Mouse (Mus musculus): ENCODE results near the gene Gm28042. TPM values are rescaled to one million over a fixed set of nuclear protein-coding genes. Genes with fewer than 3 reads are reported as not detected.

Gene Gm28042
- polyA plus RNA-seq, 1 experiment from 2014 or later, result 1.3 TPM

GRCm38 (mm10) chr2:120060190-120060589 is 32.9 kb downstream of the Gm28042 start:
- H3K4me1 ChIP-seq (replicated peaks; ENCODE audit: control insufficient read depth, insufficient read depth, low read length), result no peaks in the 10 kb centered on the region
- WGBS, result 50% methylated on average over 6 of the region's 6 CpGs
- no peak overlapping the region for H3K4me3 ChIP-seq (ENCODE audit: low read depth, low read length)
- H3K27ac ChIP-seq (ENCODE audit: low read depth, low read length), result no peak overlapping the region
- ATAC-seq, result no peak
- no peak overlapping the region for H3K9ac ChIP-seq (ENCODE audit: low read depth, low read length)
- no peak for TF ChIP-seq CTCF (IDR thresholded peaks at IDR 0.05; ENCODE audit: low read depth)
- H3K27me3 ChIP-seq (replicated peaks; ENCODE audit: control insufficient read depth, insufficient read depth, low read length), result no peaks in the 10 kb centered on the region
- H3K4me2 ChIP-seq (replicated peaks; ENCODE audit: low read depth), result no peak overlapping the region
- H3K36me3 ChIP-seq (ENCODE audit: control insufficient read depth, insufficient read depth), result no peaks in the 10 kb centered on the region
- H3K9me3 ChIP-seq (ENCODE audit: control insufficient read depth), result no peaks in the 10 kb centered on the region

DNA sequence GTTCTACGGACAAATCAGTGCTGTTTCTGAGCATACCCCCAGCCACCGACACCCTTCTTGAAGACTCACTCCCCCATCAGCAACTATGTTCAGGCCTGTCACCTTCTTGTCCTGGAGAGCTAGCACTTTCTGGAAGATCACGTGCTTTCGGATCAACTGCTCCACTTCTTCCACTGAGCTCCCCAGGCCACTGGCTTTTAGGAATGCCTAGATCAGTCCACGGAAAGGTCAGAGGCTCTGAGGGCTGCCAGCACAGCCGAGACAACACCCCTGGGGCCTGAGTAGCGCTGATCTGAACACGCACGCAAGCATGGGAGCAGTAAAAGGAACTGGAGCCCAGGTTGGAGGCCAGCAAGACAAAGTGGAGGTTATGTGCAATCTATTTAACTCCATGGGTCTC is 33.4 kb downstream of the Gm28042 start:
- Histone ChIP-seq H3K4me1 (replicated peaks; ENCODE audit: control insufficient read depth, insufficient read depth, low read length) (no peaks in the 10 kb centered on the region), H3K4me3 (ENCODE audit: low read depth, low read length) (no peak overlapping the region), H3K27me3 (replicated peaks; ENCODE audit: control insufficient read depth, insufficient read depth, low read length) (no peaks in the 10 kb centered on the region), H3K9me3 (ENCODE audit: control insufficient read depth) (no peaks in the 10 kb centered on the region), H3K4me2 (replicated peaks; ENCODE audit: low read depth) (no peak overlapping the region), H3K9ac (ENCODE audit: low read depth, low read length) (no peak overlapping the region), H3K27ac (ENCODE audit: low read depth, low read length) (no peak overlapping the region), H3K36me3 (ENCODE audit: control insufficient read depth, insufficient read depth) (no peaks in the 10 kb centered on the region)
- no peak for ATAC-seq
- WGBS, result 80% methylated on average over 9 of the region's 9 CpGs
- TF ChIP-seq CTCF (IDR thresholded peaks at IDR 0.05; ENCODE audit: low read depth), result no peak

DNA sequence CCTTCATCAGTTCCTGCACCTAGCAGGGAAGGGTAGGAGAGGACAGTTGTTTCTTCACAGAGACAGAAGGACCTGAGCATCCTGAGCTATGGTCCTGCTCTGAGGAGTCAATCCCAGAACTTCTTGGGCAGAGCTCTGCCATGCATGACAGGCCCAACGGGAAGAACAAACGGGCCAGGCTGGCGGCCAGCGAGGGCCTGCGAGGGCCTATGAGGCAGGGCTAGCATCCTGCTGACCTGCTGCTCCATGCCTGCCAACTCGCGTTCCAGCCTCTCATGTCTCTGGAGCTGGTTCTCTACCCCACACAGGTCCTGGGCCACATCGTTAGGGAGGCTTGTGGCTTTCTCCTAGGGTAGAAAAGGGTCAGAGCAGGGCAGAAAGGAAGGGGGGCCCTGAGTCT is 35.0 kb downstream of the Gm28042 start:
- Histone ChIP-seq H3K4me1 (replicated peaks; ENCODE audit: control insufficient read depth, insufficient read depth, low read length) (no peaks in the 10 kb centered on the region), H3K9ac (ENCODE audit: low read depth, low read length) (no peak overlapping the region), H3K4me2 (replicated peaks; ENCODE audit: low read depth) (no peak overlapping the region), H3K4me3 (ENCODE audit: low read depth, low read length) (no peak overlapping the region), H3K27ac (ENCODE audit: low read depth, low read length) (no peak overlapping the region), H3K27me3 (replicated peaks; ENCODE audit: control insufficient read depth, insufficient read depth, low read length) (no peaks in the 10 kb centered on the region), H3K9me3 (ENCODE audit: control insufficient read depth) (no peaks in the 10 kb centered on the region), H3K36me3 (ENCODE audit: control insufficient read depth, insufficient read depth) (no peaks in the 10 kb centered on the region)
- TF ChIP-seq CTCF (IDR thresholded peaks at IDR 0.05; ENCODE audit: low read depth), result no peak
- no peak for ATAC-seq
- WGBS, result 82% methylated on average over 8 of the region's 8 CpGs

- no peak overlapping the region for H3K4me3 ChIP-seq (ENCODE audit: low read depth, low read length)
Measured at GRCm38 (mm10) chr2:120064639-120065038, 37.3 kb downstream of the Gm28042 start.

GRCm38 (mm10) chr2:120065243-120065642 is 38.0 kb downstream of the Gm28042 start:
- Histone ChIP-seq H3K36me3 (ENCODE audit: control insufficient read depth, insufficient read depth) (no peaks in the 10 kb centered on the region), H3K4me2 (replicated peaks; ENCODE audit: low read depth) (no peak overlapping the region), H3K27me3 (replicated peaks; ENCODE audit: control insufficient read depth, insufficient read depth, low read length) (no peaks in the 10 kb centered on the region), H3K4me1 (replicated peaks; ENCODE audit: control insufficient read depth, insufficient read depth, low read length) (no peaks in the 10 kb centered on the region; the same call in 1 of the 2 replicates), H3K27ac (ENCODE audit: low read depth, low read length) (no peak overlapping the region), H3K9ac (ENCODE audit: low read depth, low read length) (no peak overlapping the region), H3K9me3 (ENCODE audit: control insufficient read depth) (no peaks in the 10 kb centered on the region), H3K4me3 (ENCODE audit: low read depth, low read length) (no peak overlapping the region)
- ATAC-seq, result no peak
- 85% methylated on average over 10 of the region's 10 CpGs for WGBS
- TF ChIP-seq CTCF (IDR thresholded peaks at IDR 0.05; ENCODE audit: low read depth), result no peak

More at GRCm38 (mm10) chr2:120064639-120065038, 37.3 kb downstream of the Gm28042 start:
- H3K36me3 ChIP-seq (ENCODE audit: control insufficient read depth, insufficient read depth), result no peaks in the 10 kb centered on the region
- H3K27me3 ChIP-seq (replicated peaks; ENCODE audit: control insufficient read depth, insufficient read depth, low read length), result no peaks in the 10 kb centered on the region
- no peaks in the 10 kb centered on the region; the same call in 1 of the 2 replicates for H3K4me1 ChIP-seq (replicated peaks; ENCODE audit: control insufficient read depth, insufficient read depth, low read length)
- H3K4me2 ChIP-seq (replicated peaks; ENCODE audit: low read depth), result no peak overlapping the region
- no peak overlapping the region for H3K27ac ChIP-seq (ENCODE audit: low read depth, low read length)
- H3K9ac ChIP-seq (ENCODE audit: low read depth, low read length), result no peak overlapping the region
- 78% methylated on average over 6 of the region's 6 CpGs for WGBS
- TF ChIP-seq CTCF (IDR thresholded peaks at IDR 0.05; ENCODE audit: low read depth), result peak; percentile 49
- no peaks in the 10 kb centered on the region for H3K9me3 ChIP-seq (ENCODE audit: control insufficient read depth)
- ATAC-seq, result no peak

DNA sequence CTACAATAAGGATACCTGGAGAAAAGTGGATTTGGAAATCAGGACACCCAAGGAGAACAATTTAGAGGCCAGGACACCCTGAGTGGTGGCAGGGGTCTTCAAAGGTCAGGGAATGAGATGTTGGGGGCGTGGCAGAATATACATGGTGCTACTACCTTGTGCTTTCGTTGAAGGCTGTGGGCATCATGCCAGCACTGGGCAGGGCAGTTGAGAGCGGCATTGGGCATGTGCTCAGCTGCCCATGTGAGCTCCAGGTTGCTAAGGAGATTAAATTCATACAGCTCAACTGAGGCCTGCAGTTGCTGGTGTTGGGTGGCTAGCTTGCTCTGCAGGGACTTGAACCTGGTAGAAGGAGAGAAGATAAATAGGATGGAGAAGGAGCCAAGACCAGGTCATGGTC is 38.9 kb downstream of the Gm28042 start:
- H3K4me1 ChIP-seq (replicated peaks; ENCODE audit: control insufficient read depth, insufficient read depth, low read length), result no peaks in the 10 kb centered on the region; the same call in 1 of the 2 replicates
- no peak overlapping the region for H3K4me2 ChIP-seq (replicated peaks; ENCODE audit: low read depth)
- no peak overlapping the region for H3K4me3 ChIP-seq (ENCODE audit: low read depth, low read length)
- TF ChIP-seq CTCF (IDR thresholded peaks at IDR 0.05; ENCODE audit: low read depth), result no peak
- H3K9me3 ChIP-seq (ENCODE audit: control insufficient read depth), result no peaks in the 10 kb centered on the region
- H3K9ac ChIP-seq (ENCODE audit: low read depth, low read length), result no peak overlapping the region
- WGBS, result 68% methylated on average over 3 of the region's 3 CpGs
- no peak for ATAC-seq
- no peaks in the 10 kb centered on the region for H3K36me3 ChIP-seq (ENCODE audit: control insufficient read depth, insufficient read depth)
- H3K27me3 ChIP-seq (replicated peaks; ENCODE audit: control insufficient read depth, insufficient read depth, low read length), result no peaks in the 10 kb centered on the region
- no peak overlapping the region for H3K27ac ChIP-seq (ENCODE audit: low read depth, low read length)
